Mouse (Mus musculus): ENCODE measurements around the gene Mrpl28.
"Not testable (repeated sequence)": the region's sequence is repeated elsewhere in the genome, so short reads cannot be mapped to it uniquely, and the experiment has no call there.

The Mrpl28 gene

DNA sequence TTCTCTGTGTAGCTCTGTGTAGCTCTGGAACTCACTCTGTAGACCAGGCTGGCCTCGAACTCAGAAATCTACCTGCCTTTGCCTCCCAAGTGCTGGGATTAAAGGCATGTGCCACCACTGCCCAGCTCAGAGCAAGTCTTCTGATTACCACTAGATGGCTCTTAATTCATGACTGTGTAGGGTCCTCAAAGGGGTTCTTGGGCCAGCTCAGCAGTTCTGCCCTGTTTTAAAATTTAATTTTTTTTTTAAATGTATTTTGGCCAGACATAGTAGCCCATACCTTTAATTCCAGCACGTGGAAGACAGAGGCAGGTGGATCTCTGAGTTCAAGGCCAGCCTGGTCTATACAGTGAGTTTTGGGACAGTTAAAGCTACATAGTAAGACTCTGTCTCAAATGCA is 51.9 kb downstream of the Mrpl28 start:
- not testable (repeated sequence) for DNase-seq (ENCODE audit: low read depth, low spot score)

Data from WW6 (cell line).